Mouse (Mus musculus): ENCODE measurements around the gene Git2. TPM values are rescaled to one million over a fixed set of nuclear protein-coding genes. Genes with fewer than 3 reads are reported as not detected.
A peak's percentile ranks its signal among the peaks of the same experiment; 100 is the strongest.

The Git2 gene
- total RNA-seq, 2 experiments from 2014 or later, result 46.8 to 47.2 TPM

GRCm38 (mm10) chr5:114772456-114773203 lies 2.7 kb downstream of the Git2 start:
- peak in 1 of 2 experiments; percentile 79 for DNase-seq (ENCODE audit: extremely low spot score in 1 of 2, low spot score in 2 of 2)
- intact Hi-C loops (cut with DNase I), result no loop called here

- no peak for DNase-seq (ENCODE audit: extremely low spot score in 1 of 2, low spot score in 2 of 2)
- intact Hi-C loops (cut with DNase I), result no loop called here
Observed at GRCm38 (mm10) chr5:114771796-114772195, 3.5 kb downstream of the Git2 start.

- intact Hi-C loops (cut with DNase I), result no loop called here
- no peak for DNase-seq (ENCODE audit: extremely low spot score in 1 of 2, low spot score in 2 of 2)
Observed at GRCm38 (mm10) chr5:114769786-114770185, 5.5 kb downstream of the Git2 start.

- intact Hi-C loops (cut with DNase I), result no loop called here
- no peak for DNase-seq (ENCODE audit: extremely low spot score in 1 of 2, low spot score in 2 of 2)
Observed at GRCm38 (mm10) chr5:114767185-114767584, 8.1 kb downstream of the Git2 start.

GRCm38 (mm10) chr5:114766686-114767085 lies 8.6 kb downstream of the Git2 start:
- no peak for DNase-seq (ENCODE audit: extremely low spot score in 1 of 2, low spot score in 2 of 2)
- intact Hi-C loops (cut with DNase I), result no loop called here

- DNase-seq (ENCODE audit: extremely low spot score in 1 of 2, low spot score in 2 of 2), result no peak
- intact Hi-C loops (cut with DNase I), result no loop called here
Observed at GRCm38 (mm10) chr5:114764812-114765735, 10.2 kb downstream of the Git2 start.

GRCm38 (mm10) chr5:114761980-114762379 lies 13.3 kb downstream of the Git2 start:
- intact Hi-C loops (cut with DNase I), result no loop called here
- no peak for DNase-seq (ENCODE audit: extremely low spot score in 1 of 2, low spot score in 2 of 2)

GRCm38 (mm10) chr5:114759536-114760090 lies 15.7 kb downstream of the Git2 start:
- DNase-seq (ENCODE audit: extremely low spot score in 1 of 2, low spot score in 2 of 2), result no peak
- intact Hi-C loops (cut with DNase I), result no loop called here

GRCm38 (mm10) chr5:114753384-114753783 lies 21.9 kb downstream of the Git2 start:
- no peak for DNase-seq (ENCODE audit: extremely low spot score in 1 of 2, low spot score in 2 of 2)
- intact Hi-C loops (cut with DNase I), result no loop called here

- intact Hi-C loops (cut with DNase I), result no loop called here
- DNase-seq (ENCODE audit: extremely low spot score in 1 of 2, low spot score in 2 of 2), result no peak
Observed at GRCm38 (mm10) chr5:114752397-114752796, 22.9 kb downstream of the Git2 start.

GRCm38 (mm10) chr5:114750325-114750724 lies 25.0 kb downstream of the Git2 start:
- intact Hi-C loops (cut with DNase I), result no loop called here
- DNase-seq (ENCODE audit: extremely low spot score in 1 of 2, low spot score in 2 of 2), result no peak

- DNase-seq (ENCODE audit: extremely low spot score in 1 of 2, low spot score in 2 of 2), result no peak
- intact Hi-C loops (cut with DNase I), result no loop called here
Observed at GRCm38 (mm10) chr5:114747521-114747920, 27.8 kb downstream of the Git2 start.

GRCm38 (mm10) chr5:114746886-114747285 lies 28.4 kb downstream of the Git2 start:
- intact Hi-C loops (cut with DNase I), result no loop called here
- DNase-seq (ENCODE audit: extremely low spot score in 1 of 2, low spot score in 2 of 2), result no peak

GRCm38 (mm10) chr5:114745581-114745980 lies 29.7 kb downstream of the Git2 start:
- intact Hi-C loops (cut with DNase I), result no loop called here
- no peak for DNase-seq (ENCODE audit: extremely low spot score in 1 of 2, low spot score in 2 of 2)

GRCm38 (mm10) chr5:114743697-114744090 lies 31.6 kb downstream of the Git2 start:
- no peak for DNase-seq (ENCODE audit: extremely low spot score in 1 of 2, low spot score in 2 of 2)
- intact Hi-C loops (cut with DNase I), result no loop called here

- intact Hi-C loops (cut with DNase I), result no loop called here
- no peak for DNase-seq (ENCODE audit: extremely low spot score in 1 of 2, low spot score in 2 of 2)
Observed at GRCm38 (mm10) chr5:114742998-114743696, 32.2 kb downstream of the Git2 start.

GRCm38 (mm10) chr5:114742572-114742971 lies 32.7 kb downstream of the Git2 start:
- intact Hi-C loops (cut with DNase I), result no loop called here
- no peak for DNase-seq (ENCODE audit: extremely low spot score in 1 of 2, low spot score in 2 of 2)

- no peak for DNase-seq (ENCODE audit: extremely low spot score in 1 of 2, low spot score in 2 of 2)
- intact Hi-C loops (cut with DNase I), result no loop called here
Observed at GRCm38 (mm10) chr5:114740595-114740994, 34.7 kb downstream of the Git2 start.

- intact Hi-C loops (cut with DNase I), result no loop called here
Observed at GRCm38 (mm10) chr5:114738707-114739241, 36.5 kb downstream of the Git2 start.

More at GRCm38 (mm10) chr5:114738707-114739241, 36.5 kb downstream of the Git2 start:
- DNase-seq (ENCODE audit: extremely low spot score in 1 of 2, low spot score in 2 of 2), result peak in 1 of 2 experiments; percentile 66

Measured in left cerebral cortex, postnatal 10 days (tissue).